Comparison of ENCODE assay signal across 8 mouse cellular contexts in genomic region chr9:24291385-24291784, GRCm38 (mm10).
DNase-seq lines count a peak whose midpoint lies in the region; ATAC-seq and TF ChIP-seq lines count a peak whose summit lies in the region.

No protein-coding gene starts in this region.

- H3K4me1 ChIP-seq in embryonic facial prominence, embryonic 11.5 days (ENCODE audit: control insufficient read depth, insufficient read depth, low read length): no peaks in the 10 kb centered on the region
- H3K4me1 ChIP-seq in embryonic facial prominence, embryonic 10.5 days: peaks cover 3% of the 10 kb centered on the region; the same call in 1 of the 2 replicates
- H3K4me1 ChIP-seq in lung, embryonic 15.5 days: peaks cover 6% of the 10 kb centered on the region
- H3K4me1 ChIP-seq in kidney, postnatal 0 days (replicated peaks; ENCODE audit: insufficient read depth, low read length): no peaks in the 10 kb centered on the region
- H3K4me1 ChIP-seq in midbrain, embryonic 16.5 days (ENCODE audit: control insufficient read depth, insufficient read depth, low read length): no peaks in the 10 kb centered on the region

- no peak overlapping the region for H3K27ac ChIP-seq in embryonic facial prominence, embryonic 11.5 days (replicated peaks; ENCODE audit: low read depth, low read length)
- no peak overlapping the region for H3K27ac ChIP-seq in embryonic facial prominence, embryonic 10.5 days (replicated peaks)
- H3K27ac ChIP-seq in lung, embryonic 15.5 days: no peak overlapping the region
- peak overlapping the region; percentile 10; the same call in 1 of the 2 replicates for H3K27ac ChIP-seq in kidney, postnatal 0 days
- H3K27ac ChIP-seq in midbrain, embryonic 16.5 days (ENCODE audit: low read length): no peak overlapping the region

- no peaks in the 10 kb centered on the region for H3K36me3 ChIP-seq in embryonic facial prominence, embryonic 11.5 days (replicated peaks; ENCODE audit: control insufficient read depth, insufficient read depth, low read depth, low read length)
- no peaks in the 10 kb centered on the region for H3K36me3 ChIP-seq in embryonic facial prominence, embryonic 10.5 days (replicated peaks)
- no peaks in the 10 kb centered on the region for H3K36me3 ChIP-seq in lung, embryonic 15.5 days
- H3K36me3 ChIP-seq in kidney, postnatal 0 days (ENCODE audit: insufficient read depth, low read length): no peaks in the 10 kb centered on the region
- H3K36me3 ChIP-seq in midbrain, embryonic 16.5 days (ENCODE audit: control insufficient read depth, insufficient read depth, low read length): no peaks in the 10 kb centered on the region

- no peak for ATAC-seq in embryonic facial prominence, embryonic 11.5 days (replicated peaks; ENCODE audit: insufficient number of reproducible peaks, low FRiP score, low TSS enrichment, low read depth)
- peak; percentile 74; the same call in 1 of the 2 replicates for ATAC-seq in lung, embryonic 15.5 days (ENCODE audit: borderline replicate concordance, extremely low read depth, low FRiP score, low TSS enrichment)
- peak; percentile 68; the same call in 1 of the 2 replicates for ATAC-seq in kidney, postnatal 0 days (replicated peaks; ENCODE audit: low FRiP score, low read depth)
- no peak; the same call in 1 of the 2 replicates for ATAC-seq in midbrain, embryonic 16.5 days

- intact Hi-C loops in left cerebral cortex, postnatal 25 days (cut with DNase I): no loop called here

- H3K9me3 ChIP-seq in embryonic facial prominence, embryonic 11.5 days (replicated peaks; ENCODE audit: control insufficient read depth, low read length): no peaks in the 10 kb centered on the region
- H3K9me3 ChIP-seq in embryonic facial prominence, embryonic 10.5 days: no peaks in the 10 kb centered on the region
- no peaks in the 10 kb centered on the region for H3K9me3 ChIP-seq in lung, embryonic 15.5 days
- no peaks in the 10 kb centered on the region for H3K9me3 ChIP-seq in kidney, postnatal 0 days (replicated peaks; ENCODE audit: low read length)
- no peaks in the 10 kb centered on the region for H3K9me3 ChIP-seq in midbrain, embryonic 16.5 days (replicated peaks; ENCODE audit: control insufficient read depth, low read length, poor library complexity, severe bottlenecking)

- TF ChIP-seq CTCF in kidney, postnatal 0 days (IDR thresholded peaks at IDR 0.05; ENCODE audit: low read depth): no peak

- peak; percentile 5 for DNase-seq in embryonic facial prominence, embryonic 11.5 days (ENCODE audit: low spot score)
- DNase-seq in embryonic facial prominence, embryonic 10.5 days (ENCODE audit: low spot score): no peak
- no peak for DNase-seq in lung, postnatal 25 days (ENCODE audit: low spot score)
- peak; percentile 64 for DNase-seq in kidney, postnatal 0 days (ENCODE audit: low spot score)
- DNase-seq in retina, postnatal 1 day: peak; percentile 52
- DNase-seq in left cerebral cortex, postnatal 25 days (ENCODE audit: low spot score in 2 of 2): no peak

- no peaks in the 10 kb centered on the region for H3K27me3 ChIP-seq in embryonic facial prominence, embryonic 11.5 days (ENCODE audit: control insufficient read depth, insufficient read depth, low read length)
- H3K27me3 ChIP-seq in embryonic facial prominence, embryonic 10.5 days (replicated peaks; ENCODE audit: low read depth, poor library complexity, severe bottlenecking): no peaks in the 10 kb centered on the region
- no peaks in the 10 kb centered on the region for H3K27me3 ChIP-seq in lung, embryonic 15.5 days
- H3K27me3 ChIP-seq in kidney, postnatal 0 days (ENCODE audit: insufficient read depth, low read length): no peaks in the 10 kb centered on the region
- no peaks in the 10 kb centered on the region for H3K27me3 ChIP-seq in midbrain, embryonic 16.5 days (ENCODE audit: control insufficient read depth, insufficient read depth, low read depth, low read length)

- no peak overlapping the region for H3K9ac ChIP-seq in embryonic facial prominence, embryonic 11.5 days (replicated peaks; ENCODE audit: low read length)
- no peak overlapping the region for H3K9ac ChIP-seq in lung, embryonic 15.5 days
- no peak overlapping the region for H3K9ac ChIP-seq in kidney, postnatal 0 days (ENCODE audit: low read depth, low read length)
- H3K9ac ChIP-seq in midbrain, embryonic 16.5 days (ENCODE audit: low read depth, low read length): no peak overlapping the region

- WGBS in embryonic facial prominence, embryonic 11.5 days: 40% methylated on average over 6 of the region's 6 CpGs
- 46% methylated on average over 6 of the region's 6 CpGs for WGBS in embryonic facial prominence, embryonic 10.5 days
- 36% methylated on average over 6 of the region's 6 CpGs for WGBS in lung, embryonic 15.5 days
- 34% methylated on average over 6 of the region's 6 CpGs for WGBS in kidney, postnatal 0 days
- WGBS in midbrain, embryonic 16.5 days: 42% methylated on average over 6 of the region's 6 CpGs

- no peak overlapping the region for H3K4me2 ChIP-seq in embryonic facial prominence, embryonic 11.5 days (ENCODE audit: low read depth, low read length)
- no peak overlapping the region for H3K4me2 ChIP-seq in lung, embryonic 15.5 days
- no peak overlapping the region for H3K4me2 ChIP-seq in kidney, postnatal 0 days (ENCODE audit: low read length)
- no peak overlapping the region for H3K4me2 ChIP-seq in midbrain, embryonic 16.5 days (ENCODE audit: low read length)

- no peak overlapping the region for H3K4me3 ChIP-seq in embryonic facial prominence, embryonic 11.5 days (ENCODE audit: low read depth, low read length)
- no peak overlapping the region for H3K4me3 ChIP-seq in embryonic facial prominence, embryonic 10.5 days
- H3K4me3 ChIP-seq in lung, embryonic 15.5 days: no peak overlapping the region
- no peak overlapping the region for H3K4me3 ChIP-seq in kidney, postnatal 0 days (replicated peaks; ENCODE audit: low read depth, low read length)
- no peak overlapping the region for H3K4me3 ChIP-seq in midbrain, embryonic 16.5 days (ENCODE audit: low read depth, low read length)

Comparison
In these comparisons a context has a peak if more than half of its experiments do, and no peak if none do; other contexts are left out.
1. DNase-seq: peak in embryonic facial prominence, embryonic 11.5 days (single experiment), kidney, postnatal 0 days (single experiment) and retina, postnatal 1 day (single experiment); none in embryonic facial prominence, embryonic 10.5 days (single experiment), lung, postnatal 25 days (single experiment) and left cerebral cortex, postnatal 25 days (0 of 2).
2. ATAC-seq: peak in lung, embryonic 15.5 days (single experiment) and kidney, postnatal 0 days (single experiment); none in embryonic facial prominence, embryonic 11.5 days (single experiment) and midbrain, embryonic 16.5 days (single experiment).